Mouse (Mus musculus) CH12.LX (cell line): Measurements from ENCODE around the gene Plekhg3. TPM values are rescaled to one million over a fixed set of nuclear protein-coding genes. Genes with fewer than 3 reads are reported as not detected.
A peak's percentile ranks its signal among the peaks of the same experiment; 100 is the strongest.

Source experiments
- DNase-seq: peaks from one replicate; pipeline ENCODE4 v3.0.0-alpha.2; 2013; ENCODE audit errors: extremely low read depth
- H3K27ac ChIP-seq: 2 replicates; pipeline ENCODE4 v1.5.1; 2012; ENCODE audit warnings: low read depth, mild to moderate bottlenecking, control low read depth, moderate library complexity; ENCODE audit not compliant: insufficient read depth
- H3K27me3 ChIP-seq: replicated peaks from 2 replicates; pipeline ENCODE3; 2012; ENCODE audit warnings: inconsistent platforms
- H3K36me3 ChIP-seq, 2 experiments: replicated peaks in 1 of 2; 2 replicates each; pipeline versions ENCODE3 to v1.6.1; 2012; ENCODE audit warnings: inconsistent platforms in 1 of 2, low read length in 1 of 2, mild to moderate bottlenecking in 1 of 2, mixed read lengths in 1 of 2, moderate library complexity in 1 of 2; ENCODE audit not compliant: control insufficient read depth in 1 of 2, insufficient read depth in 1 of 2
- H3K4me1 ChIP-seq, 2 experiments: 2 replicates each; pipeline ENCODE4 v1.6.1; 2012; ENCODE audit warnings: inconsistent platforms in 1 of 2, moderate library complexity in 1 of 2; ENCODE audit not compliant: insufficient read depth in 2 of 2, control insufficient read depth in 1 of 2
- H3K4me2 ChIP-seq: 2 replicates; pipeline ENCODE4 v1.6.1; 2012; ENCODE audit warnings: low read depth, mild to moderate bottlenecking, control low read depth; ENCODE audit not compliant: poor library complexity, insufficient read depth, severe bottlenecking
- H3K4me3 ChIP-seq, 3 experiments: fragments of 150-350 bp in 1 of 3; sonication (generic) in 1 of 3; replicated peaks in 1 of 3; 2 replicates each; pipeline versions ENCODE3 to v1.5.1; 2011 to 2012; ENCODE audit warnings: low read depth in 2 of 3, low read length in 2 of 3, mild to moderate bottlenecking in 2 of 3, moderate library complexity in 2 of 3, control low read depth in 1 of 3, improper control_type of control experiment in 1 of 3, inconsistent platforms in 1 of 3, mixed read lengths in 1 of 3; ENCODE audit not compliant: poor library complexity in 1 of 3
- H3K79me2 ChIP-seq: replicated peaks from 2 replicates; pipeline ENCODE4 v1.6.1; 2012; ENCODE audit warnings: mild to moderate bottlenecking, moderate library complexity; ENCODE audit not compliant: control insufficient read depth, poor library complexity, insufficient read depth, severe bottlenecking; ENCODE audit errors: extremely low read depth
- H3K9ac ChIP-seq: 2 replicates; pipeline ENCODE4 v1.6.1; 2012; ENCODE audit warnings: low read depth, mild to moderate bottlenecking, control low read depth, moderate library complexity; ENCODE audit not compliant: insufficient read depth
- H3K9me3 ChIP-seq: replicated peaks from 2 replicates; pipeline ENCODE3; 2012; ENCODE audit warnings: low read length, inconsistent platforms, mixed read lengths
- BHLHE40 ChIP-seq: IDR thresholded peaks from 2 replicates; pipeline ENCODE4 v1.6.1; 2011; ENCODE audit warnings: mild to moderate bottlenecking, low read depth, low read length, improper control_type of control experiment
- CHD1 ChIP-seq: IDR thresholded peaks from 2 replicates; pipeline ENCODE4 v1.6.1; 2012; ENCODE audit warnings: low read depth, low read length, improper control_type of control experiment, inconsistent platforms
- CTCF ChIP-seq, 2 experiments: IDR thresholded peaks in 1 of 2; conservative IDR thresholded peaks in 1 of 2; 2 replicates each; pipeline ENCODE4 v1.5.1; 2011 to 2012; ENCODE audit warnings: low read depth in 2 of 2, low read length in 2 of 2, improper control_type of control experiment in 1 of 2, inconsistent platforms in 1 of 2, mild to moderate bottlenecking in 1 of 2, moderate library complexity in 1 of 2
- E2F4 ChIP-seq: IDR thresholded peaks from 2 replicates; pipeline ENCODE4 v1.6.1; 2011; ENCODE audit warnings: low read depth, low read length, improper control_type of control experiment; ENCODE audit not compliant: insufficient replicate concordance
- EP300 ChIP-seq: IDR thresholded peaks from 2 replicates; pipeline ENCODE4 v1.6.1; 2011; ENCODE audit warnings: low read length, improper control_type of control experiment
- GABPA ChIP-seq: IDR thresholded peaks from 2 replicates; pipeline ENCODE4 v1.6.1; 2012; ENCODE audit warnings: low read depth, low read length, improper control_type of control experiment, inconsistent platforms; ENCODE audit not compliant: insufficient replicate concordance
- HCFC1 ChIP-seq: IDR thresholded peaks from 2 replicates; pipeline ENCODE4 v1.6.1; 2012; ENCODE audit warnings: low read depth, mild to moderate bottlenecking, inconsistent platforms, low read length, improper control_type of control experiment
- IRF4 ChIP-seq: IDR thresholded peaks from 2 replicates; pipeline ENCODE4 v1.6.1; 2014; ENCODE audit warnings: low read depth, mild to moderate bottlenecking, inconsistent platforms, low read length, improper control_type of control experiment
- JUN ChIP-seq: IDR thresholded peaks from 2 replicates; pipeline ENCODE4 v1.6.1; 2011; ENCODE audit warnings: low read depth, mild to moderate bottlenecking, low read length, improper control_type of control experiment, moderate library complexity; ENCODE audit not compliant: insufficient read depth
- KAT2A ChIP-seq: IDR thresholded peaks from 2 replicates; pipeline ENCODE4 v1.6.1; 2012; ENCODE audit warnings: low read length, improper control_type of control experiment, inconsistent platforms; ENCODE audit not compliant: insufficient replicate concordance
- MAZ ChIP-seq: IDR thresholded peaks from 2 replicates; pipeline ENCODE4 v1.6.1; 2012; ENCODE audit warnings: low read depth, mild to moderate bottlenecking, inconsistent platforms, low read length, improper control_type of control experiment, moderate library complexity
- MEF2A ChIP-seq: IDR thresholded peaks from 2 replicates; pipeline ENCODE4 v1.6.1; 2014; ENCODE audit warnings: low read depth, mild to moderate bottlenecking, inconsistent platforms, low read length, improper control_type of control experiment, borderline replicate concordance
- MXI1 ChIP-seq: IDR thresholded peaks from 2 replicates; pipeline ENCODE4 v1.6.1; 2011; ENCODE audit warnings: mild to moderate bottlenecking, low read depth, low read length, improper control_type of control experiment
- MYC ChIP-seq: IDR thresholded peaks from 2 replicates; pipeline ENCODE4 v1.6.1; 2011; ENCODE audit warnings: low read depth, mild to moderate bottlenecking, improper control_type of control experiment, low read length
- RAD21 ChIP-seq: IDR thresholded peaks from 2 replicates; pipeline ENCODE4 v1.6.1; 2011; ENCODE audit warnings: low read depth, mild to moderate bottlenecking, low read length, improper control_type of control experiment, moderate library complexity
- RCOR1 ChIP-seq: conservative IDR thresholded peaks from 2 replicates; pipeline ENCODE4 v1.6.1; 2012; ENCODE audit warnings: low read depth, mild to moderate bottlenecking, inconsistent platforms, low read length, improper control_type of control experiment
- SIN3A ChIP-seq: IDR thresholded peaks from 2 replicates; pipeline ENCODE4 v1.6.1; 2012; ENCODE audit warnings: low read length, improper control_type of control experiment, inconsistent platforms
- TBP ChIP-seq: conservative IDR thresholded peaks from 2 replicates; pipeline ENCODE4 v1.6.1; 2011; ENCODE audit warnings: low read depth, low read length, improper control_type of control experiment
- TCF12 ChIP-seq: IDR thresholded peaks from 2 replicates; pipeline ENCODE4 v1.6.1; 2014; ENCODE audit warnings: low read depth, mild to moderate bottlenecking, inconsistent platforms, low read length, improper control_type of control experiment
- ZC3H11A ChIP-seq: IDR thresholded peaks from 2 replicates; pipeline ENCODE4 v1.6.1; 2012; ENCODE audit warnings: low read depth, mild to moderate bottlenecking, inconsistent platforms, low read length, improper control_type of control experiment
- ZMIZ1 ChIP-seq: IDR thresholded peaks from 2 replicates; pipeline ENCODE4 v1.6.1; 2012; ENCODE audit warnings: low read depth, mild to moderate bottlenecking, inconsistent platforms, low read length, improper control_type of control experiment
- ZNF384 ChIP-seq: IDR thresholded peaks from 2 replicates; pipeline ENCODE4 v1.6.1; 2012; ENCODE audit warnings: low read depth, low read length, improper control_type of control experiment, inconsistent platforms
- dilution Hi-C: fragments of 300-500 bp; cut with MboI; formaldehyde crosslinking; loops from 2 replicates; pipeline ENCODE4 v1.14.3; 2020; ENCODE audit warnings: low sequenced_read_pairs; ENCODE audit not compliant: extremely low pct_unique_long_range_greater_than_20kb, extremely low pct_ligation_motif_present
- in situ Hi-C: fragments of 300-500 bp; cut with MboI; formaldehyde crosslinking; loops from 3 replicates; pipeline ENCODE4 v1.14.3; 2019; ENCODE audit warnings: low sequenced_read_pairs, low pct_ligation_motif_present, low pct_unique_long_range_greater_than_20kb, mixed read lengths
- polyA plus RNA-seq: library from polyadenylated mRNA; unstranded; fragments of >175 nt; gene quantifications from 2 replicates; pipeline ENCODE4 v1.2.1, GENCODE M21; 2012; ENCODE audit warnings: low read depth; ENCODE audit not compliant: insufficient read length
- total RNA-seq, 2 experiments: library from RNA; depleted of rRNA; stranded (reverse); fragments of 300-350 nt in 1 of 2; fragments of >200 nt in 1 of 2; gene quantifications; 2 replicates each; pipeline ENCODE4 v1.2.3; 2012 to 2014

The Plekhg3 gene
- total and polyA plus RNA-seq, 3 experiments: 0.04 to 6.1 (median 0.27) TPM

- no peak for TF ChIP-seq GABPA
- 0 out of 4 replicates have a peak, but pooled peaks of 1 of the 2 experiments have one; percentile 11 for TF ChIP-seq CTCF (conservative IDR thresholded peaks at IDR 0.05 in 1 of 2, IDR thresholded peaks at IDR 0.05 in 1 of 2; ENCODE audit: low read depth in 2 of 2, low read length in 2 of 2)
- no peak overlapping the region for H3K4me2 ChIP-seq
- dilution Hi-C loops: no loop called here
- no peaks in the 10 kb centered on the region for H3K4me1 ChIP-seq
- H3K79me2 ChIP-seq: no peaks in the 10 kb centered on the region
- no peak for DNase-seq
- H3K9me3 ChIP-seq: peaks cover 4% of the 10 kb centered on the region
- no peak overlapping the region for H3K27ac ChIP-seq
- H3K27me3 ChIP-seq: peaks cover 2% of the 10 kb centered on the region
- H3K4me3 ChIP-seq: no peak overlapping the region
- in situ Hi-C loops: no loop called here
- peaks cover 0 to 16% of the 10 kb centered on the region in 2 experiments for H3K36me3 ChIP-seq
- no peak overlapping the region for H3K9ac ChIP-seq
Measured at GRCm38 (mm10) chr12:76571266-76571665, 40.6 kb downstream of the Plekhg3 start.

- no peak overlapping the region for H3K27ac ChIP-seq
- no peak for DNase-seq
- peaks cover 0 to 23% of the 10 kb centered on the region in 2 experiments for H3K36me3 ChIP-seq
- no peak overlapping the region for H3K4me2 ChIP-seq
- H3K79me2 ChIP-seq: no peaks in the 10 kb centered on the region
- dilution Hi-C loops: no loop called here
- H3K4me1 ChIP-seq: no peaks in the 10 kb centered on the region
- H3K4me3 ChIP-seq: no peak overlapping the region
- peaks cover under 1% of the 10 kb centered on the region for H3K9me3 ChIP-seq
- TF ChIP-seq RCOR1 (no peak), HCFC1 (no peak), TCF12 (no peak), ZNF384 (no peak), MAZ (no peak), MYC (no peak), TBP (no peak), MEF2A (no peak), BHLHE40 (no peak), SIN3A (no peak), E2F4 (no peak), ZC3H11A (no peak), MXI1 (no peak), IRF4 (no peak), ZMIZ1 (no peak), RAD21 (no peak), JUN (no peak), CHD1 (no peak), EP300 (no peak), KAT2A (no peak)
- H3K9ac ChIP-seq: no peak overlapping the region
- in situ Hi-C loops: no loop called here
- H3K27me3 ChIP-seq: peaks cover 2% of the 10 kb centered on the region
Measured at GRCm38 (mm10) chr12:76572261-76573251, 41.9 kb downstream of the Plekhg3 start.
